Mouse (Mus musculus) v-Abl transformed pro-B cells (cell line): Measurements from ENCODE around the gene Kctd8.
"Not testable (repeated sequence)": the region's sequence is repeated elsewhere in the genome, so short reads cannot be mapped to it uniquely, and the experiment has no call there.

ENCODE experiments used
- in situ Hi-C, 2 experiments: fragments of 400-800 bp; cut with MboI; formaldehyde crosslinking; loops; one replicate each; pipeline ENCODE4 v1.15.1; 2025; ENCODE audit not compliant: unreplicated experiment in 2 of 2

The Kctd8 gene

DNA sequence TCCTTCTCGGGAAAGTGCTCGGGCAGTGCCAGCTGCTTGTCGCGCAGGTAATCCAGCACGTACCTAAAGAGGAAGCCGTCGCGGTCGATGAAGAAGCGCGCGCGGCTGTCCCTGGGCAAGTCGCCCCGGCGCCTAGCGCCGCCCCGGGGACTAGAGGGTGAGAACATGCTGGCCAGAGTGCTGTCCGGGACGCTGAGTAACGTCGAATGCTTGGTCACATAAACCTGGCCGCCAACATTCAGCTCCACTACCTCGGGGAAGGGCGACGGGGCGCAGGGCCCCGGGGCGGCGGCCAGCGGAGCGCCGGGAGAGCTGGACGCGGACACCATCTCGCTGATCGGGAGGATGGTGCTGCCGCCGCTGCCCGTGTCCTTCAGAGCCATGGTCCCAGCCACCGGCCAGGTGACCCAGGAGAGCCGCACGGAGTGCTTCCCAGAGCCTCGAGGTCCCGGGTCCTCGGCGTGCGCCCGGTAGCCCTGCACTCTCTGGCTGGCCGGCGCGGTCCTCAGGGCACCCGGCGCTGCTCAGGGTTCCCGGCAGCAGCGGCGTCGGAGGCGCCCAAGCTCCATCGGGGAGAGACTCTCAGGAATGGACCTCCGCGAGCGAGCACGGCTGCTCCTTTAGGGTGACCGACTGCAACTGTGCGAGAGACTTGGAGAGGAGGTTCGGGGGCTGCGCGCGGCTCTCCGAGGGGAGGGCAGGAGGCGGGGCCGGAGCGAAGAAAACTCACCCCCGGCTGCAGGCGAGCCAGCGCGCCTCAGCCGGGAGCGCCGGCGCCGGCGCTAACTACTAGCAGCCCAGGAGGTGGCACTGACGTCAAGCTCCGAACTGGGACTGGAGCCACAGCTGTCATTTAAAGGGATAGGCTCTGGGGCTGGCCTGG, at the start of gene Kctd8:
Kctd8 (minus strand) TSS at position 761 of the 883 bp plus-strand sequence.
- in situ Hi-C loops = no loop called here

DNA sequence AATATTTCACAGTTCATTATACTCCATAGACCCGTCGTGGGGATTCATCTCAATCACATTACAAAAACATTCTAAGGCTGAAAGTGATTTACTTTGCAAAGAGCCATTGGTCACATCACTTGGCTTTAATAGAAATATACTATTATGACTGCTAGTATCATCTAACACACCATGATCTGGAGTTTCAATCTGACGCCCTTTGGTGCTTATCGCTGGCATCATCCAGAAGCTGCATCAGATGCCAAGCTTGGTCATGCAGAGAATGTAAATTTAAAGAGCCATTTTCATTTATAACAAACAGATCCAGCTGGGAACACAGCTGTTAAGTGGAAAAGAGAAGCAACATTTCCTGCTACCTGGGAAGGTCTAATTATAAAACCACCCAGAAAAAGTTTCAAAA, 37.6 kb upstream of the Kctd8 start:
- in situ Hi-C loops = no loop called here

DNA sequence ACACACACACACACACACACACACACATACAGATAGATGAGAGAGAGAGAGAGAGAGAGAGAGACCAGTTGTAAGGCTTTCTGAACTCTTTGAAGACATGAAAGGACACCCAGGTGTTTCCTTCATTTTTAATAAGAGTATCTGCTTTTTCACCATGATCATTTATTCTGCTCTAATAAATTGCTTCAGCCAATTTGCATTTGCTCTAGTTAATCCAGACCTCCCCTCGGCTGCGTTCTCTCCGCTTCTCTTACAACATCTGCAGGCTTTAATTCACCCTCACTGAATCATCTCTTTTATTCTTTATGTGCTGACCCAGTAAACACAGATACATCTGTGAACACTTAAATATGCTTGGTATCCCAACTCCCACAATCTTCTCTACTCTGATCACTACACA, 9.1 kb upstream of the Kctd8 start:
- in situ Hi-C loops = no loop called here

DNA sequence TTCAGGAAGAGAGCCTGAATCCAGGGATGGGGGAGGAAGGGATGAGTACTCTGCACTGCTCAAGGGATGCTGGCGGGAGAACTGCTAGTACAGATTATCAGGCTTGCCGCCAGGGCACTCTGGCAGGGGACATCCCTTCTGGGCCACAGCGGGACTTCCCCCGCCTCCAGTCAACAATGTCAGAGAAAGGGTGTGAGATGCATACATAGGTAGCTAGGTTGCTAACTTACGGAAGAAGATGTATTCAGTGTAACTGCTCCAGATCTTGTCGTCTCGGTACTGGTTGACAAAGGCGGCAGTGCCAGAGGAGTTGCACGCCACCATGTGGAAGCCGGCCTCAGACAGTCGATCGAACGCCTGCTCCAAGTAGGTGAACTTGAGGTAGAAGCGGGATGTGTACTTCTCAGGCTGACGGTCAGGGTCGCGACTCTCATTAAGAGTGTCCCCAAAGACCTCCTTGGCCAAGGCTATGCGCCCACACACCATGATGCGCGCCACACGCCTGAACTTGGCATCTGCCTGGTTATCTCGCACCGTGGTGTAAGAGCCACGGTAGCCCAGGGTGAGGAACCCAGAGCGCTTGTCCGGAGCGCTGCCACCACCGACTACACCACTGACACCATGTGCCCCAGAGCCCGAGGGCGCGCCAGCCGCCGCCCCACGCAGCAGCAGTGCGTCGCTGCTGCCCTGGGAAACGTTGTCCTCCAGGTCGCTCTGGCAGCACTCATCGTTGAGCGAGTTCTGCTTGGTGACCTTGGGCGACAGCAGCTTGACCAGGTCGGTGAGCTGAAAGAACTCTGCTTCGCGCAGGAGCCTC, 1.2 kb downstream of the Kctd8 start:
- in situ Hi-C loops = no loop called here

DNA sequence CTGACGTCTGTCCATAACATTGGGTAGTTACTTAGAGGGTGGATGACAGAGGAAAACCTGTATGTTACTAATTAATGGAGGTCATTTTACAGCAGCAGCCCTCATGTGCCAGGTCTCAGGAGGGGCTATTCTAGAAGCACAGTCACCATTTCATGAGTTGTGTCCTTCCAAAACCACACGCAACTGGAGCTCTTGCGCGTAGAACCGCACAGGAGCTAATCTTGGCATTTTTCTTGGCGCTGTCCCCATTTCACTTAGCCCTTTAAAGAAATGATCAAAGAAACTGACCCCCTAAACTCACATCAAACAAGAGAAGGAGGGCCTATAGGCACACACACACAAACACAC, 1.9 kb downstream of the Kctd8 start:
- in situ Hi-C loops = no loop called here

DNA sequence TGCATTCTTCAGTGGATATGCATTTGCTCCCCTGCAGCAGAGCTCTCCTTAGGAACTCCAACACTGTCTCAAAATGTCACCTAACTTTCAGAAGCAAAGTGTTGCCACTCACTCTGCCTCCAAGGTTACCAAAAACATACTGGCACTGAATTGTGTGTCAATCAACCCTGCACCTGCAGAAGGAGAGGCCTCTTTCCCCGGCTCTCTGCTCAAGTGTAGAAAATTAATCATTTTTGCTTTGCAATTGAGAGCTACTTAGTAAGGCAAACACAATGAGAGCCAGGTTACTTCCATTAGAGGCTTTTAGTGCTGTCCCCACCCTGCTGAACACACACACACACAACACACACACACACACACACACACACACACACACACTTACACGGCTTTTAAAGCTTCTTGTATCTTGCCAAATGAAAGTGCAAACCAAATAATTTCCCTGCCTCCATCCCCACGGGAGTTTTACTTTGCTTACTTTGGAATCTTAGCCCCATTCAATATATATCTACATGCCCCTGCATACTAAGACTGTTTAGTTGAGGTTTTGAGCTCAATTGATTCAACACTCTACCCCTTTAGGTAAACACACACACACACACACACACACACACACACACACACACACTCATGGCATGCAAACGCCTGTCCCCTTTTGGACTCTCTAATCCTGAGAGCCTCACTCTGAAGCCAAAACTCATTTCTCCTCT, 2.4 kb downstream of the Kctd8 start:
- in situ Hi-C loops = no loop called here

DNA sequence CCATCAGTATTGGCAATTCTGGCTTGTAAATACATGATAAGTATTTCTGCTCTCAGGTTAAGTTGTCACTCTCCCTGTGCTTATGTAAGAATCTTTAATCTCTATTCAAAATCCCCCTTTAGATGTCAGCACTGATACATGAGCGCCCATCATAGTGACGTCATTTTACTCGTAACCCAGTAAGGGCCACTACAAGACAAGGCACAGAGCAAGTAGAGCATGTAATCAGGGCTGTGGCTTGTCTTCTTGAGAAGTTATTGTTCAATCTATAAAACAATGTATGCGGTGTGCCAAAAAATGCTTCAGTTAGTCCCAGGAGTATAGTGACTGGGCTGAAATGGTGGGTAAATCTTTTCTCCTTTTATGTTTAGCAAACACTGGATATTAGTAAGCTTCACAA, 13.9 kb downstream of the Kctd8 start:
- in situ Hi-C loops = no loop called here

DNA sequence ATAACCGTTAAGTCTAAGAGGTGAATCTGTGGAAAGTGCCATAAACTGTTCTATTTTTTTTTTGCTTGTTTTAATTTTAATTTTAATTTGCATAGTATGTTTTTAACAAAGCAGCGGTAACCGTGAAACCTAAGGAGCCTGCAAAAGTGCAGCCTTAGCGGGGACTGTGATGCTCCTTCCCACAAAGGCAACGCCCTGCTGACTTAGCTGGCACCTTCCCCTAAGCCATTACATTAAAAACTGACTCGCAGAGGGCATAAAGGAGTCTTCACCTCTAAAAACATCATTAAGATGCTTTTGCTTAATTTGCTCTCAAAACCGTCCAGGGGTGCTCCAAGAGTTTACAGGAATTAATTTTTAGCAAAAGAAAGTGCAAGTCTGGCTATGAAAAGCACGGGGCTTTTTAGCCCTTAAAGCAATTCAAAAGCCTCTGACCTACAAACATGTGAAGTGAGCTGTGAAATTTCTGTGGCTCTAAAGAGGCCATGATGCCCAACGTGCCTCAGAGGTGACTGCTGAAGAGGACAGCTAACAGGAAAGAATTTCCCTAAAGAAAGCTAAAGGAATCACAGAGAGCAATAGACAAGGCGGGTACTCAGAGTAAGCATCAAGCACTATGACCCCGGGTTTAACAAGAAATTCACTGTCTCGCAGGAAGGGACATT, 16.8 kb downstream of the Kctd8 start:
- in situ Hi-C loops = no loop called here

DNA sequence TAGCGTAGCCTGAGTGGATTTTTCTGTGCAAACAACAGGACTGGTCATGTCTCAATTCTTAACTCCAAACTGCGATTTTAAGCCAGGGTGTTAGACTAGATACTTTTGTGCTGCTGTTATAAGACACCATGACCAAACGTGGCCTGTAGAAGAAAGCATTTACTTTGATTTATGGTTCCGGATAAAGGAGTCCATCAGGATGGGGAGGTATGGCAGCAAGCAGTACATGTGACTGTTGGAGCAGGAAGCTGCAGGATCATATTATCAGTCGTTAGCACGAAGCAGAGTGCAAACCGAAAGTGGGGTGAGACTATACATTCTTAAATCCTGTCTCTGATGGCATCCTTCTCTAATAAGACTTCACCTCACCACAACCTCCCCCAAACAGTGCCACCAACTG, 28.9 kb downstream of the Kctd8 start:
- in situ Hi-C loops = no loop called here

DNA sequence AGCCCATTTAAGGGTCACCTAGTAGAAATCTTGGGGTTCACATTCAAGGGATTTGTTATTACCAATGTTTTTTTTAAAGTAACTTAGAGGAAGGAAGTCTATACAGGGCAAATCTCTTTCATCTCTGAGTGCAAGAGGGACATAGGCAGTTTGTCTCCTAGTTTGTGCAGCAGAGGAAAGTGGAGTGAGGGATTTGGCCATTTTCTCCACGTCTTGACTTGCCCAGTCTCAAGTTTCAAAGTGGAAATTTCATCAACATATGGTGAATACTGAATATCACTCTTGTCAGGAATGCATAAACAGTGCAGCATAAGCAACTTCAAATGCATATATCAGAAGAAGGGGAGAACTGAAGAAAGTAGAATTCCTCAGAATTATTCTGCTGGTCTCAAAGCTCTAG, 39.8 kb downstream of the Kctd8 start:
- in situ Hi-C loops = no loop called here

DNA sequence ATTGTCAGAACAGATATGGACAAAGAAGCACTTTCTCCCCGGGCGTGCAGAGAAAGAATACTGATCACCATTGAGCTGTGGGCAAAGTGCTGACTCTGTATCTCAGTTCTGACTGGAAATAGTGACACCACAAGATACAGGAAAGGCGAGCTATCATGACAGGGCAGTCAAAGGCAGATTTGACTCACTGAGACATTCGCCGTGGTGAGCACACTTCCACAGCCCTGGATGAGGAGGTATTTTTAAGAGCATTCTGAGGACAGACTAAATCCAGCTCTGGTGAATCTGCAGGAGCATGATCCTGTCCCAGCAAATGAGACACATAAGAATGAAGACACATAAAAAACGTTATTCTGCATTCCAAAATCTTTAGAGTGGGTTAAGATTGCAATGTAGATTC, 49.1 kb downstream of the Kctd8 start:
- in situ Hi-C loops = no loop called here

DNA sequence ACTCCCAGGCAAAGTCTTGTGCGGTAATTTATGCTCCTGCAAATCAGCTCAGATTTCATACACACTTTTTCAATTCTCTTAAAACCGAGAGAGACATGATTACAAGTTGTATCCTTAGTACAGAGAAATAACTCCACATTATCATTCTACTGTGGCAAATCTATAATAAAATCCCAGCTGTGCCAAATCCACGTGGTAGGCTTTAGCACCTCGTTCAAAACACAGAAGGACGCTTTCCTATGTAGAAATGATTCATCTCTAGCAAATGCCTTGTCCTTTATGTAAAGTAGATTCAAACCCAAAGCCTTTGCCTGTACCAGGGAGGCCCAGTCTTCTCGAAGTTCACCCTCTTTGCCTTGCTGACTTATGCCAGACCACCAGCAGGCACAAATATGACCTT, 57.1 kb downstream of the Kctd8 start:
- in situ Hi-C loops = no loop called here

DNA sequence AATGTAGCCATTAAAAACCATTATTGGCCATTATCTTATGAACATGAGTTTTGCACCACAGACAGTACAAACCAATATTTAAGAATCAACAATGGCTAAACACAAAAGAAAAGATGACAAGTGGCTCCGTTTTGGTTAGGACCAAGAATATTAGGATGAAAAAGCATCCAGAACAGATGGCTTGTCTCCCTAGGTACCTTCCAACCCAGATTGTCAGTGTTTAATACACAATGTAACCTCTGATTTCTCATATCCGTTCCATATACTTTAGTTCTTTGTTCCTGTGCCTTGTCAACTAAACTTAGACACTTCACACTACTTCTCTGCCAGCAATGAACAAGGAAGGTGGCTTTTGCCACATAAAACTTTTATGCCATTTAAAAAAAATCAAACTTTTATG, 89.1 kb downstream of the Kctd8 start:
- in situ Hi-C loops = no loop called here

DNA sequence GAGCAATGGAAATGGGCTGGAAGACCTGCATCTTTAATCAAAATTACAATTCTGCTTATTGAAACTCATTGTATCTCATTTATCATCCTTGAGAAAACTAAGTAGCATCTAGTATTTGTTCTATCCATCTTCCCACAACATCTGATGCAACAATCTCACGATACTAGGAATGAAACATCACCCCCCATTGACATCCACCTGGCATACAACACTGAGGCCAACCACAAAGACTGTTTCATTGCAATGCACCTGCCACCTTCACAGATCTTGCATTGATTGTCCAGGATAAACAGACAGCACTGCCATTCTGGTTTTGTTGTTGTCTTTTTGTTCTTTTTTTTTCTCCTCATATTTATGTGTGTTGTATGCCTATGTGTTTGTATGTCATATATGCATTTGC, 99.5 kb downstream of the Kctd8 start:
- in situ Hi-C loops = no loop called here

DNA sequence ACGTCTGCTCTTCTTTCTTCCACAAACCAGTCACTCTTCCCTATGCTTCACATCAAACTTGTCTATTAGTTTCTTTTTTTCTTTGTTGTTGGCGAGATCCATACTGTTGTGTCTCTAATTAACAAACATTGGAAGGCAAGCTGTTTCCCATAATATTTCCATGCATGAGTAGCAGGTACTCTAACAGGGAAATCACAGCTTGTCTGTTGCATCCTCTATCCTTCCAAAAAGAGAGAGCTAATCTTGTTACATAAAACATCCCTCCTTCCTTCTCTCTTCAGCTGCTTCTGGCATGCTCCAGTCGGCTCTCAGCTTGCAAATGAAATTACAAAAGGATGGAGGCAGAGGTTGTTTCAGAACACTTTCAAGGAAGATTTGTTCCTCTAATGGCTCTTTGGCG, 107.9 kb downstream of the Kctd8 start:
- in situ Hi-C loops = no loop called here

DNA sequence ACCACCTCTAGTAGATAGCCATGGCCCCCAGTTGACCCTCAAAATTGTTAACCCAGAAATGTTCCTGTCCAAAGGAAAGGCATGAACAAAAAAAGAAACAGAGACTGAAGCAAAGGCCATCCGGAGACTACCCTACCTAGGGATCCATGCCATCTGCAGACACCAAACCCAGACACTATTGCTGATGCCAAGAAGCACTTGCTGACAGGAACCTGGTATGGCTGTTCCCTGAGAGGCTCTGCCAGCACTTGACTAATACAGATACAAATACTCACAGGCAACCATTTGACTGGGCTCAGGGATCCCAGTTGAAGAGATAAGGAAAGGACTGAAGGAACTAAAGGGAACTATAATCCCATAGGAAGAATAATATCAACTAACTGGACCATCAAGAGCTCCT, 109.8 kb downstream of the Kctd8 start:
- in situ Hi-C loops = not testable (repeated sequence)

DNA sequence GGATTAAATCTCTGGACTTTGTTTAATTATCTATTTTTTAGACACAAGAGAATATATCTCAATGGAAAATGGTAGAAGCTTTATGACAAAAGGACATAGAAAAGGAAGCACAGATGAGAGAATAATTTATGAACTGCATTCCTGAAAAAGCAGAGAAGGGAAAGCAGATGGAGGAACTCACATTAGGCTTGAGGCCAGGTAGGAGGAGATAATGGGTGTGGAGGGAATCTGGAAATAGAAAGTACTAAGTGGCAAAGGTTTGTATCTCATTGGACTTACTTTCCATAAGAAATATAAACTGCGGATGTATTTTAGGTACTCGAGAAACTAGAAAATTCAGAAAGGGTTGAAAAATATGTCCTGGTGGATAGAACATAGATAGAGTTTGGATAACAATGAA, 114.3 kb downstream of the Kctd8 start:
- in situ Hi-C loops = no loop called here

DNA sequence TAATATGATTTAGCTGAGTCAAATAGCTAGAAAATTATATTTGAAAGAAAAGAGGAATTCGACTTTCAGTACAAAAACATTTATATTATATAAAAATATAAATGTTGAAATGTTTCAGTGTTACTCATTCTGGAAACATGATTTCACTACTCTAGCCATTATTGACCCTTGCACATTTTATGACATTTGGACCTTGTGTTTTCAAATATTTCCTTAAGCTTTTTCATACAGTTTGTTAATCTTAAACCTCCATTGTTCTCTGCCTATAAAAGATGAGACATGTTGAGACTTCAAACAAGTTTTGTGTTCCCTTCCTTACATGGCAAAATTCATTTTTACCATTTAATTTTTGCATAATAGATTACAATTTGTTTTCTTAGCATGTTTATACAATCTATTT, 118.9 kb downstream of the Kctd8 start:
- in situ Hi-C loops = no loop called here

DNA sequence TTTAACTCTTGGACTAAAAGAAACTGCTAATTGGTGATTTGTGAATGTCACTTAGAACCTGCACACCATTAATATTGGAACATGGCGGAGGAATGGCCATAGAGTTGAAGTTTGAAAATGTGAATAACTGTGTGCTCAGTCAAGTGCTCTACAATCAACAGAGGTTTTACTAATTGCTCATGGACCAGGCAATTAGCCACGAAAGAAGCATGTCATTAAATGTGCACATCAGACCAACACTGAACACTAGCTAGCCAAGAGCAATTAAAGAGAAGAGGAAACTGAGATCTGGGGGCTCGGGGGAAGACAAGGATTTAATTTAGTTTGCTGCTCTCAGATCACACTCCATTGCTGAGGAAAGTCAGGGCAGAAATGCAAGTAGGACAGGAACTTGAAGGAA, 126.3 kb downstream of the Kctd8 start:
- in situ Hi-C loops = no loop called here

DNA sequence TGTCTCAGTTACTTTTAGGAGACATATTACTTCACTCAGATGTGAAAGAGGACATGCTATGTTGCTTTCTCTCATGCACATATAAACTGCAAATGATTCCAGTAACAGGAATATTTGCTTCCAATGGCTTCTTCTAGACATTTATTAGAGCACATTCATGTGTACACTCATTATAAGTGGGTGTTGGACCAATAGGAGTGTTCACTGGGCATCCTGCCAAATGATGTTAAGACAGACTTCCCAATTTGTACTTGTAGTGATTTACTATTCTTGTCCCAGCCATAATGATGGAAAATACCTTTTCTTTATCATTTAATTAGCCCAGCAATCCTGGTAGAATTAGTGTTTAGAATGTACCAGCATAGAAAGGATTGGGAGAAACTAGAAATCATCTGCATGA, 132.1 kb downstream of the Kctd8 start:
- in situ Hi-C loops = no loop called here

DNA sequence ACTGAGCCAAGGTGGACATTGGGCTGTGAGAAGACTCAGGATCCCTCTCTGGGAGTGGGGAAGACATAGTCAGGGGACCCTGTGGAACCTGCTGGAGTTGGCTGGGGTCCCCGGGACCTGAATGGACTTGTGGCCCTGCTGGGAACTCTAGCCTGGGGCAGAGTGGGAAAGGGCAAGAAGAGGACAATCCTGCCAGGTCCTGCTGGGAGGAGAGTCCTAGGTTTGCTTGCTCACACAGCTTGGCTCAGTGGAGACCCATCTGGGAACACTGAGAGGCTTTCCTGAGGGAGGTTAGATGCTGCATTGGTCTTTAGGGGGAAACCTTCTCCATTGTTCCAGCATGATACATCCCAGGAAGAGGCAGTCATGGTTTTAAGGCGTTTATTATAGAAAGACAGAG, 133.8 kb downstream of the Kctd8 start:
- in situ Hi-C loops = no loop called here
